Mouse (Mus musculus): Measurements from ENCODE around the gene Exosc1.
"Not testable (repeated sequence)": the region's sequence is repeated elsewhere in the genome, so short reads cannot be mapped to it uniquely, and the experiment has no call there.

Exosc1 gene

DNA sequence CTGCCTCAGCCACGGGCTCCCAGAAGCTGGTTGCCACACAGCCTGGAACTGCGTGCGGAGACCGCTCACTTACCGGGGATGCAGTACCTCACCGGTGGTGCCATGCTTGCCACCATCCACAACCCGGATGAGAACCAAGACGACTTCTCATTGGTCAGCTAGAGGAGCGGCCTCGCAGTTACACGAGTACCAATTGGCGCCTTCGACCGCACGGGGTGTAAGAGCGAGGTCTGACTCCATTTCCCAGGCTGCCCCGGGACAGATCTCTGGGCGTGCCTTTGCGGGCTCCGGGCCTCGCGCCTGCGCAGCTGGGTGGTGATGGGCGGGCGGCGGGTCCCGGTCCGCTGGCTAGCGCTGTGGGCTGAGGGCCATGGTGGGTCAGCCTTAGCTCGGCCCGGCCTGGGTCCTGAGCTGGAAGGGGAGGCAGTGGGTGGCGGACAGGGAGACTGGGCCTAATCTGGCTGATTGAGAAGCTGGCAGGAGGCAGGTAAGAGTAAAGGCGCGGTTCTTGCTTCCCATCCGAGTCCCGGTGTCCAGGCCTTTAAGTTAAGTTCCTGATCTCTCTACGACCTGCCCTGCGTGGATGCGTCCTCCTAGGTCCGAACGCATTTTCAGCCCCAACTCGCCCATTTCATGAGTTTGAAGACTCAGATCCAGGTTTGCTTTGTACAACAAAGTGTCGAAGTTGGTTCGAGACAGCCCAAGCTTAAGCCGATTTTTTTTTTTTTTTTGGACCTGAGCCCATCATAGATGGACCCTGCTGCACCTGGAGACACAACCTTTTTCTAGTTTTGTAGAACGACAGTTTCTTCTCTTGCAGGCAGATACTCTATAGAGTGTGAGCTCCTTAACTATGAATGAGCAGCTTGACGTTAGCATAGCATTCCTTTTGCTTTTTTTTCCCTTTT, at the start of gene Exosc1, which contains the start of gene Zdhhc16:
TSS of gene Exosc1 (minus strand) at position 245 of the 908 bp plus-strand sequence.
TSS of gene Zdhhc16 (plus strand) at position 302 of the 908 bp plus-strand sequence.
- peak; percentile 97 for DNase-seq (ENCODE audit: low spot score)

DNA sequence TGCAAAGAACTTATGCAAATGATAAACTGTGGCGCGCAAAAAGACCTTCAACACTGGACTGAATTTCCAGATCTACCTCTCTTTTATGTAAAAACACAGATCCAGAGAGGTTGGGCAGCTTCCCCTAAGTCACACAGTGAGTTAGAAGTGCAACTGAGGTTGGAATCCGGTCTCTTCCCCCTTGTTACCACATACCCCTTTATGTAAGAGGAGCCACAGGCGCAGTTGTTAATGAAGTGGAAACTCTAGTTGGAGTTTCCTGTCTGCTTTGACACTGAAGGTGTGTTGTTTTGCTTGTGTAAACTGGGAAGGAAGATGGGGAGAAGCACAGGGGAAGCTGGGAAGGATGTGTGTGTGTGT, 49.5 kb upstream of the Exosc1 start:
- DNase-seq (ENCODE audit: low spot score), result no peak

DNA sequence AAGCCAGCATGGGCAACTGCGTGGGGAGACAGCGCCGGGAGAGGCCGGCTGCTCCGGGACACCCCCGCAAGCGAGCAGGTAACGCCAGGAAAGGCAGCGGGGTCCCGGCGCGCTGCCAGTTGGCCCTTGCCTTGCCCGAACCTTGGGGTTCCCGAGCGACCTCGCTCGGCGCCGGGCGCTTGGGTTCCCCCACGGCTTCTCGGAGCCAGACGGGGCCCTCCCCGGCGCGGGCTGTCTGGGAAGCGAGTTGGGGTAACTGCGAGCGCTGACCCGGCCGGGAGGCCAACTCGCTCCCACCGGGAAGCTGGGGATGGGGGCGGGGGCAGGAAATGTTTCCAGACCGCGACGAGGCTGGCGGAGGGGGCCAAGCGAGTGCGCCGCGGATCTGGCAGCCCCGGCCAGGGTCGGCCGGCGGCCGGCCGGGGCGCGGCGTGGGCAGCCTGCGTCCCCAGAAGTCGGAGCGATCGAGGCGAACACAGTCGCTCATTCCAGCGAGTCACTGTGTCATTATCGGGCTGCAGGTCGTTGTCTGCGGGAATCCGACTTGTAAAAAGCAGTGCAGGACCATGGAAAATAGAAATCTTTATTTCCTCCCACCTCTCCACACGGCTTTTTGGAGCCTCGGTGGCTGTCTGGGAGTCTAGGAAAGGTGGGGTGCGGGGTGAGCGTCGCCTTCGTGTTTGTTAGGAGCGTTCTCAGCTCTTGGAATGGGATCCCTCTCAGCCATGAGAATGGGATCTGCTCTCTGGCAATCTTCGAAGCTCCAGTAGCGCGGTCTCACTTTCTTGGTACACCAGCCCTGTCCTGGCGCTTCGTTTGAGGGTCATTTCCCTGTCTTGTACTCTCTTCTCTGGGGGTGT, 48.9 kb upstream of the Exosc1 start:
- DNase-seq (ENCODE audit: low spot score), result peak; percentile 53

DNA sequence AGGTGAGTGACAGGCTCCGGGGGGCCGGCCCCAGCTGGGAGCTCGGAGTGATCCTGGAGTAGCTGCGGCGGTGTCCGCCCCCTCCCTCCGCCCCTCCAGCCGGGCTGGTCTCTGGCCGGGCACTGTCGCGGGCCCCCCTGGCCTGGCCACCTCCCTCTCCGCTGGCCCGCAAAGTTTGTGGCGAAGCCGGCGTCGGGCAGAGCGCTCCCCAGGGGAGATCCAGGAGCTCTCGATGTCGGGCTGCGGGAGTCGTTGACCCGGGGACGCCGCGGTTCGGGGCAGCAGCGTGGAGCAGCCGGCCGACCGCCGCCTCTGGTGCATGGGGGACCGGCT, 48.3 kb upstream of the Exosc1 start, which contains the start of gene Ubtd1:
TSS of gene Ubtd1 (plus strand) at position 169 of the 333 bp plus-strand sequence.
- no peak for DNase-seq (ENCODE audit: low spot score)

DNA sequence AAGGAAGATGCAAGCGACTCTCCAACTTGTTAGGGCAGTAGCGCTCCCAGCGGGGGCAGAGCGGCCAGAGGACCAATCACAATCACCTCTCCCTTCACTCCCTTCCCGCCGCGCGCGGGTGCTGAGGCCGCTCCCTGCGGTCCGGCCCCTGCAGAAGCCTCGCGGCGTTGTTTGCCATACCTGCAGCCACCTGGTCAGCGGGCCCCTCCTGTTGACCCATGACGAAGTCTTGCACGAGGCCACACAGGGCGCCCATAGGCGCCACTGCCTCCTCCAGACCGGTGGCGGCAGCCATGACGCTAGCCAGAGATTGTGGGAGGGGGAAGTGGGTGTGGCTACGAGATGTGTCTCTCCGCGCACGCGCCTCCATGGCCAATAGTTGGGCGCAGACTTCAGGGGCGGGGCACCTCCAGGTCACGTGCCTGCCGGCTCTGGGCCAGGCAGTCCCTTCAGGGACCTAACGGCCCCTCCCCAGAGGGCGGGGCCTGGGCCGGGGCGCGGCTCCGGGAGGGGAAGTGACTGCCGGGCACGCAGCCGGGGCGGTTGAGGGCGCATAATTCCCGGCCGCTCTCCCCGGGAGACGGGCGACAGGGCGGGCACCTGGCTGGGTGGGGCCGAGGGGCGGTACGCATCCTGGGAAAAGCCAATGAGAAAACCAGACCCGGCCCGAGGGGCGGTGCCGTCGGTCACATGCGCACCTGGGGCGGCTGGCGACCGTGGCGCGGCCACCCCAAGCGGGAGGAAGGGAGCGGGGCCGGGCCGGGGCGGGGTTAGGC, 47.8 kb upstream of the Exosc1 start, which contains the start of gene Mms19:
TSS of gene Mms19 (minus strand) at position 339 of the 776 bp plus-strand sequence.
- DNase-seq (ENCODE audit: low spot score), result peak; percentile 96

DNA sequence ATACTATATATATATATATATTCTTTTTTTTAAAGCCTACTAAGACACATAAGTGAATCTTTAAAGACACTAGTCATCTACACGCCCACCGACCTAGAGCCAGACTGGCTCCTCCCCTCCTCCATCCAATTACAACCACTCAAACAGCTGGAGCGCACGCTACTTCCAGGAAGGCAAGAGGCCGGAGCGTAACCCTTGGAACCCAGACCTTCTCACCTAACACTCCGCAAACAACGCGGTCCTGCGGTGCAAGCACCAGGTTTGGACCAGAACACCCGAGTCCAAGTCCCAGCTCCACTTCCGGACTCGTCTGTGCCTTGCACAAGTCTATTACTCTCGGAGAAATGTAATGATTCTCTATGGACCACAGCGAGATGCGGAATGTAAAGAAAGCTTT, 47.2 kb upstream of the Exosc1 start:
- no peak for DNase-seq (ENCODE audit: low spot score)

DNA sequence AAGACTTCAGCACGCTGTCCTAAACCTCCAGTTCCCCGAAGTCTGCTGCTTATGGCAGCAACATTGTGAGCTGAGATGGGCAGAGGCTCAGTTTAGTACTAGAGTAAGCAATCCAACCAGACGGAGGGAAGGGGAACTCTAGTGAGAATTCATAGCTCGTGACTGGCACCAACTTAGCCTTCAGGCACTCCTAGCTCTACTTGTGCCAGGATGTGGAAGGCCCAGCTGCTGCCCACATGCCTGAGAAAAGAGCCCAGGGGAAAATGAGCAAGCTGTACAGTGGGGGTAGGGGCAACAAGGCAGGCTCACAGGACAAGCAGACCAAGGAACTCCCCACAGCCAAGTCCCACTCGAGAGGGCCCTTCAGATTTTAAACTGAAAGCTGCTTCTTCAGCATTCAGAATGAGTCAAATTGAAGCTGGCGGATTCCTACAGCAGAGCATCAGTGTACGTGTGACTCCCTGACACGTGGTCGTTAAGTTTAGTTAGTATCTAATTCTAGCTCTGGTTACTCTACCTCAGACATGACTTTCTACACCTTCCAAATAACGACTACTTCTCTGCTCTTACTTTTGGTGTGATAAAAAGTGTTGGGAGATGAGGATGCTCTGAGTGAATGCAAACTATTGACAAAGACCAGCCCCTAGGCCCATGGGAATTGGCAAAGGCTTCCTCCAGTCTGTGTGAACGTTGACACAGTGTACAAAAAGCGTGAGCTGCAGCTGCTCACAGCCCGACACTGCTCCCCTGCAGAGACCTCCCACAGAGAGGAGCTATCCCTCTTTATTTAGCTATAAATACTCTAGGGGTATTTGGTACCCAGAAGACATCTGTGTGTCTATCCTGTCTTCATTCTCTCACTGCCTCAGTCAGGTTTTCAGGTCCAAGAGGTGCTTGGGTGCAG, 40.9 kb upstream of the Exosc1 start:
- DNase-seq (ENCODE audit: low spot score), result no peak

DNA sequence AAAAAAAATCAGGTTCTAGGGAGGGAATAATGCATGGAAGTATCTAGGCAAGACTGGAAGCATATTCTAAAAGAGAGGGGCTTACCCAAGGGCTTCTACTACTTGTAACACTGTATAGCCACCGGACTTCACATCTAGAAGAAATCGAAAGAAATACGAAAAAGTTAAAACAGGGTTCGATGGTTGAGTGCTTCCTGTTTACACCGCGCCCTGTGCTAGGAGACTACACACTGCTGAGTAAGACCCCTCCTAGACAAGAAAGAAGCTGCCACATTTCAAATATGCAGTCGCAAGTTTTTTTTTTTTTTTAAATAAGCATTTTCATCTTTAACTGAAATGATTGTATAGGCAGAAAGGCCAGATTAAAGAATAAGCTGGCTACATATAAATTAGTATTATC, 36.4 kb upstream of the Exosc1 start:
- DNase-seq (ENCODE audit: low spot score), result no peak

DNA sequence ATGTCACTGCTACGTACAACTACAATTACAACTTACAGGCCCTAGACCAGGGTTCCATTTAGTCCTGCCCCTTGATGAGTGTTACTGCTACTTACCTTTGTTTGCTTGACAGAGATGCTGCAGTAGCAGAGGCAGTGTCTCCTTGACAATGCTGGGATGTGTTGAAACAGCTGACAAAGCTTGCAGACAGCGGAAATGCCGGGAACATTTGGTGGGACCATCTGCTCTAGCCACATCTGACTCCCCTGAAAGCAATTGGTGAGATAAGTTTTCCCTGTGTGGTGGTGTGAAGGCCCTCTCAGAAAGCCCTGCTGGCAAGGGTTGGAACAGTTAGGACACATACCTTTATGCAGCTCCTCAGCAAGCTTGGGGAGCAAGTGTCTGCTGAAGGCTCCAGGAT, 20.4 kb upstream of the Exosc1 start:
- DNase-seq (ENCODE audit: low spot score), result no peak

DNA sequence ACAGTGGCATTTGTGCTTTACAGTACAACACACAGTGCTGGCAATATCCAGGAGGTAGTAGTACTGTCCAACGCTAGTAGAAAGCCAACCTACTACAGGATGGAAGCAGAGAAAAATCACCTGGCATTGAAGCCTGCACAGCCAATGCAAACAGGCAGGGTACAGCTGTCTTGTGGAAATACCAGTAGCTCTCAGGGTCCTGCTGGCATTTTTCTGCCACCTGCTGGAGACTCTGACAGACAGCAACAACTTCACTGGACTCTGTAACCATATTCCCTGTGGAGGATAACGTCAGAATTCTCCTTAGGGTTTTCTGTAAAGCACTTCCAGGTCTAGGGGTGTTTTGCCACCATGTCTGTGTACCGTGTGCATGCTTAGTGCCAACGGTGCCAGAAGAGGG, 19.1 kb upstream of the Exosc1 start:
- DNase-seq (ENCODE audit: low spot score), result no peak

DNA sequence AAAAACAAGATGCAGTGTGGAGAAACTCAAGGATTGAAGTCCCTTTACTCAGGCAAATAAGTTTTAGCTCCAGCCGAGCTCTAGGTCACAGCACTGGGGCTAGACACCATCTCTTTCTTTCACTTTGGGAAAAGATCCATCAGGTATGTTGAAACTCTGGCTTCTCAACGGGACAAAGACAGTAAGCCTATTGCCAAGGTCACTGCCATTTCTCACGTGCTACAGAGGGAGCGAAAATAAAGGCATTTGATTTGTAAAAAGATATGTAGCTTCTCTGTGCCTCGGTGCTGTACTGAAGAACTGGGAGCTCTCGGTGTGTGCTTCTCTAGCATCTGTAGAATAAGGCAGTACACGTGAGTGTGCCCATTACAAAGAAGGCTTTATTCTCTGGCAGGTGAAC, 10.6 kb upstream of the Exosc1 start:
- DNase-seq (ENCODE audit: low spot score), result no peak

DNA sequence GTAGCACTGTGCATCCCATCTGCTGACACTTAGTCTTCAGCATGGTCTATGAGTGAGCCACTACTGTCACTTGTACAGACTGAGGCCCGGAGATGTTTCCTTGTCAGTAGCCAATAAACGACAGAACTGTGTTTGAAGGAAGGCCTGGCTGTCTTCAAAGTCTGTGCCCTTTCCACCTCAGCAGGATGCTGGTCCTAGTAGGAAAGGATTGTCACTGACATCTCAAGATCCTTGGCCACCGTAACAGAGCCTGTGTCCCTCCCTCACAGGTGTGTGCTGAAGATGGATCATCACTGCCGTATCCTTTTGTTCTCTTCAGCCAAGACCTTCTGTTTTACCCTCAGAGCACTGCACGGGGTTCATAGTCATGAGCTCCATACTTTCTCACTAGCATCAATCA, 5.3 kb upstream of the Exosc1 start:
- DNase-seq (ENCODE audit: low spot score), result no peak

DNA sequence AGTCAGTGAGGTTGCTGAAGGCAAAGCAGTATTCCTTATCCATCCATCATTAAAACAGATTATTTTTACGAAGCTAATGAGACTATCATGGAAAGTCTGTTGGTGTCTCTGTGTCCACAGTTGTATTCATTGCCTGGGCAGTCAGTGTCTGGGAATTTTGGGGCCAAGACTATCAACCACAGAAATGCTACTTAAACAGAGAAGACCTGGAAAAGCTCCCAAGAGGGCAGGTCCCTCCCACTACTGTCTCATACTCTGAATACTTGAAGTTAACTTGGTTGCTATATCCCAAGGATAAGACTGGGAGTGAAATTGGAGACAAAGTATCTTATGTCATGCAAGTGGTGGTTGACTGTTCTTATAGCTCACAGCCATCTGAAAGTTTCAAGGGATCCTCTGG, 2.7 kb upstream of the Exosc1 start:
- no peak for DNase-seq (ENCODE audit: low spot score)

DNA sequence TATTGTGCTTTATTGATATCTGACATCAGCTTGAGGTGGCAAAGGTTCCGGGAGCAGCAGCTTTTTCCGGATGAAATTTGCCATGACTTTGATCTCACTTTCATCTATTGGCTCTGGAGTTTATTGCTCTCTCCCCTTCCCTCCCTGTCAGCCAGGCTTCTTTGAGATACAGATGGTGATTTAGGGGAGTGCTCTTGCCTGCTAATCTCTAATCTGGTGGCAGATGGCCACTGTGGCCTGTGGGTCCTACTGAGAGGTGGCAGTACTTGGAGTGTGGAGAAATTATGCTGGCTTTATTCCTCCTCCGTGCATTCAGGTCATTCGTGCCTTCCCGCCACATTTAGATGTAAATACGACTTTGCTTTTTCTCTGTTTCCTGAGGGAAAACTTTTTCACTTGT, 901 bp upstream of the Exosc1 start:
- no peak for DNase-seq (ENCODE audit: low spot score)

DNA sequence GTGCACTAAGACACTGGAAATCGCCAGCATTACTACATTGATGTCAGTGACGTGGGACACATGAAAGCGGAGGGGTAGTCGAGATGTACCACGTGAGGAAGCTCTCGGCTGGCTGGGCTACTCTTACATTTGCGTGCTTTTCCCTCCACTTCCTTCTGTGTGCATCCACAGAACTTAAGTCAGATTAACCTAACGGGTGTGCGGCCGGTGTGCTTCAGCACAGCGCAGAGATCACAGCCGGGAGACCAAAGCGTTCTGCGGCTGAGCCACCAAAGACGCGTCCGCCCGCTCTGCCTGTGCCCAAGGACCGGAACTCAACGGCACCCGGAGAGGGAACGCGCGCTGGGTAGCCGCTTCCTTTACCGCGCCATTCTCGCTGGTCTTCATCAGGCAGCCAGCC, 537 bp downstream of the Exosc1 start:
- peak; percentile 13 for DNase-seq (ENCODE audit: low spot score)

DNA sequence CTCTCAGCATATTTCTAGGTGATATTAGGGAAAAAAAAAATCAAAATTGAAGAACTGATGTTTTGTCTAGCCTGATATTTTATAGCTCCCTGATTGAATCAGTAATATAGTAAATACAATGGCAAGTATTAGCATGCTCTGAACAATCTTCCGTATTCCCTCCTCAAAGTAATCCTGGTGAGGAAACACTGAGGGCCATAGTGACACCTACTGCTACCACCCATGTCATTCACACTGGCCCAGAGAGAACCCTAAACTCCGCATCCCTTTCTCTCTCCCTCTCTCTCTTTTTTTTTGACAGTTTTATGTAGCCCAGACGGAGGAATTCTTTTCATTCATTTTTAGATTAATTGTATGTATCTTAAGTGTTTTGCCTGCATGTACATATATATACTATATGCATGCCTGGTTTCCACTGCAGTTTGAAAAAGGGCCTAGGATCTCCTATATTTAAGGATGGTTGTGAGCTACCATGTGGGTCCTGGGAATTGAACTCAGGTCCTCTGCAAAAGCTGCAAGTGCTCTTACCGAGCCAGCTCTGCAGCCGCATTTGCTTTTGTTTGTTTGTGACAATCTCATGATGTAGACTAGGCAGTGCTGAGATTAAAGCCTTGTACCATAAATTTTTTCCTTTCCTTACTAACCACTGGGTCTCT, 12.7 kb downstream of the Exosc1 start:
- no peak for DNase-seq (ENCODE audit: low spot score)

DNA sequence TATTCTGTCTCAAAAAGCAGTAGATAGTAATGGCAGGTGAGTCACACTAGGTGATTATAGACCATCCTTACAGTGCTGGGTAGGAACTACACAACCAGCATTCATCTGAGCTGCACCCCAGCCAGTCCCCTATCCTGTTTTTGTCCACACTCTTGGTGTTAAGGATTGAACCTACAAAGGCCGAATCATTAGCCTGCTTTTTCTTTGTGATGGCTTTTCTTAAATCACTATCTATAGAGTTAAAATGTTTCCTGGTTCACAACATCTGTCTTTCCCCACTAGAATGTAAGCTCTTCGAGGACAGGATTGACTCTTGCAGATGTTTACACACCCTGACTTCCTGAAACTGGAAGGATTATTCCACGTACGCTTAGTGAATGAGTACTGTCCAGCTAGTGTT, 13.8 kb downstream of the Exosc1 start:
- DNase-seq (ENCODE audit: low spot score), result no peak

DNA sequence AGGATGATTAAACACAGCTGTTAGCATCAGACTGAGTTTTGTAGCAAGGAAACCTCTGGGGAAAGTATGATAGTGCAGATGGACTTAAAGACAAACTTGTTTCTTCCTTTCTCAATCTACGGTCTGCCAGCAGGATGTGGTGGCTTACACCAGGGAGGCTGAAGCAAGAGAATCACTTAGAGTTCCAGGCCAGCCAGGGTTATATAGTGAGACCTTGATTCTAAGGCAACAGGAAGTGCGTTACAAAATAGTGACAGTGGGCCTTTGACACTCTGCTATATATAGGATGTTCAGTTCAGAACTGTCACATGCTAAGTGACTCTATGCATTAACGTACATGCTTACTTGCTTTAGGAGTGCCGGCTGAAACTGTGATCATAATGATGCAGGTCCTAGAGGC, 16.4 kb downstream of the Exosc1 start:
- DNase-seq (ENCODE audit: low spot score), result no peak

DNA sequence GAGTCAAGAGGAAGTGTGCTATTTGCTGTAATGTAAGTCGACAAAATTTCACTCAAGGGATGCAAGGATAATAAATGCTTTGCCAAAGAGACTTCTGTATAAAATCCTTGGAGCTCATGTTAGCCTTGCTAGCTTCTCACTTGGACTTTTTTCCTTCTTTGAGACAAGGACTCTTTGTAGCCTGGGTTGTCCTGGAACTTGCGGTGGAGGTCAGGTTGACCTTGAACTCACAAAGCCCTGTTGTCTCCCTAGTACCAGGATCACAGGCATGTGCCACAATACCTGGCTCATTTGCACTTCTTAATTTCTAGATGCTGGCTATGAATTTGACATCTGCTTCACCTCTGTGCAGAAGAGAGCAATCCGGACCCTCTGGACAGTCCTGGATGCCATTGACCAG, 17.9 kb downstream of the Exosc1 start:
- DNase-seq (ENCODE audit: low spot score), result no peak

DNA sequence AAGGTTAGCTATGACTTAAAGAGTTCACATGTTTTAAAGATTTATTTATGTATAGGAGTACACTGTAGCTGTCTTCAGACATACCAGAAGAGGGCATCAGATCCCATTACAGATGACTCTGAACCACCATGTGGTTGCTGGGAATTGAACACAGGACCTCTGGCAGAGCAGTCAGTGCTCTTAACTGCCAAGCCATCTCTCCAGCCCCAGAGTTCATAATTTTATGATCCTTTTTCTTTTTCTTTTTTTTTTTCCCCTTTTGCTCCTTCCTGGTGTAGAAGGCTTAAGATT, 18.7 kb downstream of the Exosc1 start:
- not testable (repeated sequence) for DNase-seq (ENCODE audit: low spot score)

Data from ovary, postnatal 14 days (tissue).